Mouse (Mus musculus) G1E (cell line): ENCODE results near the gene Fam131b.

Experiments used
- CTCF ChIP-seq: IDR thresholded peaks from 2 replicates; pipeline ENCODE4 v1.5.1; 2012; ENCODE audit warnings: low read depth, low read length, inconsistent platforms, mixed read lengths
- GATA1 ChIP-seq: IDR thresholded peaks from 2 replicates; pipeline ENCODE4 v1.6.1; 2012; ENCODE audit warnings: borderline replicate concordance, low read length, inconsistent platforms, mixed read lengths
- POLR2AphosphoS5 ChIP-seq: IDR thresholded peaks from 2 replicates; pipeline ENCODE4 v1.6.1; 2012; ENCODE audit warnings: low read depth, low read length, inconsistent platforms; ENCODE audit not compliant: insufficient replicate concordance

DNA sequence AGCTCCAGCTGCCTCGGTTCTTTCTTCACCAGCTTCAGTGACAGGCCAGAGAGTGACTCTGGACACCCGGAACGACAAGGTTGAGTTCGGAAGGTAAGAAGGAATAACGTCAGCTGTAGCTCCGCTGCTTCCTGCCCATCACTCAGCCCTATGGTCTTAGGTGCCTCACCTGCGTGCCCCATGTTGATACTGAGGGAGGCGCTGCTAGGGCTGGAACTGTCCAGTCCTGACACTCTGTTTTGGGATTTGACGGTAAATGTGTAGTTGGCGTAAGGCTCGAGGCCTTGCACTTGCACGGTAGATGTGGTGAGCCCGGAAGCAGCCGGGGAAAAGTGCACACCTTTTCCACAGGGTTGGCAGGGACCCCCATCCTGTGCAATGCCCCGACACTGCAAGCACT is 40.2 kb upstream of the Fam131b start:
- no peak for TF ChIP-seq CTCF
- no peak for TF ChIP-seq POLR2AphosphoS5
- TF ChIP-seq GATA1 = no peak
